Mouse (Mus musculus) heart, embryonic 12.5 days (tissue): Measurements from ENCODE around the gene Gm10203. TPM values are rescaled to one million over a fixed set of nuclear protein-coding genes. Genes with fewer than 3 reads are reported as not detected.

Experiments used
- ATAC-seq: fragments of 200-750 bp; cut with Nextera tagmentation; 2 replicates; pipeline ENCODE4 v1.8.0; 2017; ENCODE audit warnings: moderate TSS enrichment, moderate library complexity; ENCODE audit not compliant: insufficient number of reproducible peaks, low FRiP score
- H3K27ac ChIP-seq: fragments of 300-500 bp; sonication (generic); 2 replicates; pipeline ENCODE4 v1.5.1; 2016; ENCODE audit warnings: mild to moderate bottlenecking, moderate library complexity; ENCODE audit not compliant: poor library complexity, severe bottlenecking
- H3K27me3 ChIP-seq: fragments of 300-500 bp; sonication (generic); replicated peaks from 2 replicates; pipeline ENCODE4 v1.6.1; 2016; ENCODE audit warnings: mild to moderate bottlenecking, moderate library complexity
- H3K36me3 ChIP-seq: fragments of 300-500 bp; sonication (generic); 2 replicates; pipeline ENCODE4 v1.6.1; 2016; ENCODE audit warnings: mild to moderate bottlenecking, moderate library complexity
- H3K4me1 ChIP-seq: fragments of 300-500 bp; sonication (generic); replicated peaks from 2 replicates; pipeline ENCODE4 v1.6.1; 2016; ENCODE audit warnings: mild to moderate bottlenecking
- H3K4me2 ChIP-seq: fragments of 300-500 bp; sonication (generic); 2 replicates; pipeline ENCODE4 v1.6.1; 2016; ENCODE audit warnings: mild to moderate bottlenecking, moderate library complexity
- H3K4me3 ChIP-seq: fragments of 300-500 bp; sonication (generic); 2 replicates; pipeline ENCODE4 v1.5.1; 2016; ENCODE audit warnings: mild to moderate bottlenecking
- H3K9ac ChIP-seq: fragments of 300-500 bp; sonication (generic); 2 replicates; pipeline ENCODE4 v1.6.1; 2016; ENCODE audit warnings: mild to moderate bottlenecking, moderate library complexity
- H3K9me3 ChIP-seq: fragments of 300-500 bp; sonication (generic); replicated peaks from 2 replicates; pipeline ENCODE4 v1.6.1; 2016; ENCODE audit warnings: mild to moderate bottlenecking, moderate library complexity
- WGBS: fragments of 180-500 bp; shearing (Covaris S2); methylation state at CpG from one replicate; pipeline ENCODE4 v1.1.7; 2016; 5-methylcytosine and 5-hydroxymethylcytosine counted together
- polyA plus RNA-seq: library from polyadenylated mRNA; unstranded; fragments of >200 nt; fragmentation: Nextera tagmentation; extraction: Ambion mirVana; gene quantifications from 2 replicates; pipeline ENCODE4 v1.2.1, GENCODE M21; 2016

Gene Gm10203
- polyA plus RNA-seq, 1 experiment from 2014 or later = not detected

- H3K9ac ChIP-seq = no peak overlapping the region
- peak overlapping the region; percentile 60; the same call in 1 of the 2 replicates for H3K27ac ChIP-seq
- peak; percentile 49; the same call in 1 of the 2 replicates for ATAC-seq
- H3K4me2 ChIP-seq = no peak overlapping the region
- H3K9me3 ChIP-seq = no peaks in the 10 kb centered on the region
- no peaks in the 10 kb centered on the region for H3K36me3 ChIP-seq
- H3K4me3 ChIP-seq = no peak overlapping the region
- peaks cover 19% of the 10 kb centered on the region for H3K4me1 ChIP-seq
- 37% methylated on average over 6 of the region's 6 CpGs for WGBS
- H3K27me3 ChIP-seq = no peaks in the 10 kb centered on the region
Observed at GRCm38 (mm10) chr6:149135631-149136030, 5.7 kb downstream of the Gm10203 start.

GRCm38 (mm10) chr6:149137936-149138335 lies 8.0 kb downstream of the Gm10203 start:
- Histone ChIP-seq H3K9ac (no peak overlapping the region), H3K4me3 (no peak overlapping the region), H3K27me3 (no peaks in the 10 kb centered on the region), H3K4me1 (peaks cover 29% of the 10 kb centered on the region), H3K4me2 (no peak overlapping the region), H3K27ac (no peak overlapping the region), H3K36me3 (peaks cover 2% of the 10 kb centered on the region; the same call in 1 of the 2 replicates), H3K9me3 (no peaks in the 10 kb centered on the region)
- no peak for ATAC-seq
- WGBS = 60% methylated on average over 2 of the region's 2 CpGs

GRCm38 (mm10) chr6:149139011-149139410 lies 9.0 kb downstream of the Gm10203 start:
- Histone ChIP-seq H3K36me3 (peaks cover 6% of the 10 kb centered on the region), H3K9me3 (no peaks in the 10 kb centered on the region), H3K27ac (no peak overlapping the region), H3K4me2 (no peak overlapping the region), H3K27me3 (no peaks in the 10 kb centered on the region), H3K9ac (no peak overlapping the region), H3K4me3 (no peak overlapping the region), H3K4me1 (peaks cover 30% of the 10 kb centered on the region)
- ATAC-seq = no peak
- WGBS = 81% methylated on average over 3 of the region's 3 CpGs

- Histone ChIP-seq H3K4me3 (no peak within 1 kb of the TSS), H3K4me1 (peaks cover 26% of the 10 kb centered on the region), H3K27me3 (no peaks in the 10 kb centered on the region), H3K9ac (no peak within 1 kb of the TSS), H3K9me3 (no peaks in the 10 kb centered on the region), H3K36me3 (peaks cover 11% of the 10 kb centered on the region), H3K27ac (no peak within 1 kb of the TSS), H3K4me2 (no peak within 1 kb of the TSS)
- 78% methylated on average over 1 of the region's 1 CpGs for WGBS
- ATAC-seq = no peak
Observed at GRCm38 (mm10) chr6:149139471-149139870, 9.5 kb downstream of the Gm10203 start, which contains the start of gene Etfbkmt. TSS of gene Etfbkmt (plus strand) at chr6:149139849.

- WGBS = 5% methylated on average over 36 of the region's 36 CpGs
- H3K9me3 ChIP-seq = 0 out of 2 replicates have a peak, but pooled peaks cover 3% of the 10 kb centered on the region
- peak overlapping the region; percentile 71 for H3K9ac ChIP-seq
- H3K27ac ChIP-seq = peak overlapping the region; percentile 57
- peak overlapping the region; percentile 72 for H3K4me3 ChIP-seq
- H3K36me3 ChIP-seq = peaks cover 21% of the 10 kb centered on the region
- peaks cover 12% of the 10 kb centered on the region; the same call in 1 of the 2 replicates for H3K4me1 ChIP-seq
- H3K27me3 ChIP-seq = no peaks in the 10 kb centered on the region
- peak overlapping the region; percentile 87 for H3K4me2 ChIP-seq
- peak; percentile 98 for ATAC-seq
Observed at GRCm38 (mm10) chr6:149141393-149142173, 11.6 kb downstream of the Gm10203 start.

DNA sequence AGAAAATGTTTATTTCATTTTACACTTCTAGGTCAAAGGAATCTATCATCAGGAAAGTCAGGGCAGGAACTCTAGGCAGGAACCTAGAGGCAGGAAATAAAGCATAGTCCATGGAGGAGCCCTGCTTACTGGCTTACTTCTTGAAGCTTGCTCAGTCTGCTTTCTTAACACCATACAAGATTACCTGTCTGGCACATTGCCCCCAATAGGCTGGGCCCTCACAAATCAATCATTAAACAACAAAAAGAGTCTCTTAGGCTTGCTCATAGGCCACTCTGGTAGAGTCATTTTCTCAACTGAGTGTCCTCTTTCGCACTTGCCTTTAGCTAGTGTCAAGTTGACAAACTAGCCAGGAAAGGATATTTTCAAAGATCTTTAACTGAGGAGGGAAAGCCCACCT lies 15.2 kb downstream of the Gm10203 start:
- no peak overlapping the region for H3K27ac ChIP-seq
- H3K9me3 ChIP-seq = 0 out of 2 replicates have a peak, but pooled peaks cover 3% of the 10 kb centered on the region
- H3K36me3 ChIP-seq = peaks cover 24% of the 10 kb centered on the region
- no peaks in the 10 kb centered on the region for H3K27me3 ChIP-seq
- peaks cover 12% of the 10 kb centered on the region; the same call in 1 of the 2 replicates for H3K4me1 ChIP-seq
- H3K4me3 ChIP-seq = no peak overlapping the region
- no peak overlapping the region for H3K4me2 ChIP-seq
- 95% methylated on average over 1 of the region's 1 CpGs for WGBS
- H3K9ac ChIP-seq = no peak overlapping the region
- no peak for ATAC-seq

DNA sequence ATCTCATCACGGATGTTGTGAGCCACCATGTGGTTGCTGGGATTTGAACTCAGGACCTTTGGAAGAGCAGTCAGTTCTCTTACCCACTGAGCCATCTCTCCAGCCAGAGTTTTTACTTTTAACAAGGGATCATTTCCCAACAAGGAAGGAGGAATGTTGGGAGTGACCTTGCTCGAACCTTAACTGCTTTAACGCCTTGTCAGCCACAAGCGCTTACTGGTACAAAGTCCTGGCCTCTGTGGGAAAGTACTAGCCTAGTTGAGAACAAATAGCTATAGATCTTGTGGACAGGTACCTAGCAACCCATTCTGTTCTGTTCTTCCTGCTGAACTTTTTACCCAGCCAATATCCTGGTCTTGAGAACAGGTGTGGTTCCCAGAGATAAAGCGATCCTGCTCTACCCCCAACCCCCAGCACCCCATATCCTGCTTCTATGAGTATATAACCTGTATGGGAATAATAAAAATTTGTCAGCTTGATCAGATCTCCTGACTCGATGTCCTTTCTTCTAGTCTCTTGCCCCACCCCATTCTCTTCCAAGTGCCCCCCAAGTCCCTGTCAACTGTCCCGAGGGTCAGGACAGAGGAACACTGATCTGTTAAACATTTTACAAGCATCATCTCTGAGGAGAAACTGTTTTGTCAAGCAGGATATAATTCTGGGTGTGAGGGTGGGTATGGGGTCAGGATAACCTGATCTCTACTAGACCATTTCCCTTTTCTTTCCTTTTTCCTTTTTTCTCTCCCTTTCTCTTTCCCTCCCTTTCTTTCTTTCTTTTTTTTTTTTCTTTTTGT lies 18.7 kb downstream of the Gm10203 start:
- WGBS = 80% methylated on average over 7 of the region's 7 CpGs
- Histone ChIP-seq H3K27ac (no peak overlapping the region), H3K36me3 (peaks cover 33% of the 10 kb centered on the region), H3K9me3 (0 out of 2 replicates have a peak, but pooled peaks cover 3% of the 10 kb centered on the region), H3K4me1 (no peaks in the 10 kb centered on the region; the same call in 1 of the 2 replicates), H3K4me3 (no peak overlapping the region), H3K9ac (no peak overlapping the region), H3K4me2 (no peak overlapping the region), H3K27me3 (no peaks in the 10 kb centered on the region)
- no peak for ATAC-seq

DNA sequence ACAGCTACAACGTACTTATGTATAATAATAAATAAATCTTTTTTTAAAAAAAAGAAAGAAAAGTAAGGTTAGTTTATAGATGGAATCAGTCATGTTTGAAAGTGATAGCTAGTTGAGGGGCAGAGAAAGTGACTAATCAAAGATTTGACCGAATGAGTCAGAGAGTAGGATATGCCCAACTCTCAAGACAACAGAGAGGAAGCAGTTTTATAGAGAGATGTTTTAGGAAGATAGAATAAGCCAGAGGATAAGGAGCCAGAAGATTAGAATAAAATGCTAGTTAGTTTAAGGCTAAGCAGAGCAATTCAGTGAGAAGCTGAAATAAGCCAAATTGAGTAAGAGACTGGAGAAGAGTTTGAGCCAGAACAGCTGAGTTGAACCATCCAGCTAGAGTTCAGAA lies 22.1 kb downstream of the Gm10203 start:
- Histone ChIP-seq H3K9ac (no peak overlapping the region), H3K27ac (no peak overlapping the region), H3K36me3 (peaks cover 27% of the 10 kb centered on the region), H3K4me1 (peaks cover 13% of the 10 kb centered on the region), H3K9me3 (no peaks in the 10 kb centered on the region), H3K27me3 (no peaks in the 10 kb centered on the region), H3K4me2 (no peak overlapping the region), H3K4me3 (no peak overlapping the region)
- no peak for ATAC-seq
- 92% methylated on average over 2 of the region's 2 CpGs for WGBS

DNA sequence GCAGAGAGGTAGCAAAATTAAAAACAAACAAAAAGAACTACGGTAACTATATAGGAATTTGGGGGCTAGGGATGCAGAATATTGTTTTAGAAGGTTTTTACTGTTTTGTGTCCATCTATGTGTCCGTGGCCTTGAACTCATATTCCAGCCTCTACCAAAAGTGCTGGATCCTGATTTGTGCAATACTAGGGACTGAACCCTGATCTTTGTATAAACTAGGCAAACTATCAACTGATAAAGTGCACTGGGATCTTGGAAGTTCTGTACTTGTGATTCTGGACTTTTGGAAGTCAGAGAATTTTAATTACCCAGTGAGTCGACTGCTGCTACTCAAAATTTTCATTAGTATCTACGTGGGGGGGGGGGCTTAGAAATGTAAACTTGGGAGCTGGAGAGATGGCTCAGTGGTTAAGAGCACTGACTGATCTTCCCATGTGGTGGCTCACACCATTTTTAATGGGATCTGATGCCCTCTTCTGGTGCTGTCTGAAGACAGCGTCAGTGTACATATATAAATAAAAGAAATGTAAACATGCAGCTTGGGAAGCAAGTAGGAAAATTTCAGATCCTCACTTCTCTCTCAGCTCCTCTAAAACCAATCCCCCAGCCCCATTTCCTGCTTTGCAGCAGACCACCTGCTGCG lies 23.6 kb downstream of the Gm10203 start:
- H3K36me3 ChIP-seq = peaks cover 34% of the 10 kb centered on the region
- no peak overlapping the region for H3K4me3 ChIP-seq
- peaks cover 13% of the 10 kb centered on the region for H3K4me1 ChIP-seq
- peak overlapping the region; percentile 67 for H3K27ac ChIP-seq
- 31% methylated on average over 6 of the region's 6 CpGs for WGBS
- H3K9me3 ChIP-seq = no peaks in the 10 kb centered on the region
- H3K4me2 ChIP-seq = peak overlapping the region; percentile 12; the same call in 1 of the 2 replicates
- no peak overlapping the region for H3K9ac ChIP-seq
- no peaks in the 10 kb centered on the region for H3K27me3 ChIP-seq
- no peak for ATAC-seq

DNA sequence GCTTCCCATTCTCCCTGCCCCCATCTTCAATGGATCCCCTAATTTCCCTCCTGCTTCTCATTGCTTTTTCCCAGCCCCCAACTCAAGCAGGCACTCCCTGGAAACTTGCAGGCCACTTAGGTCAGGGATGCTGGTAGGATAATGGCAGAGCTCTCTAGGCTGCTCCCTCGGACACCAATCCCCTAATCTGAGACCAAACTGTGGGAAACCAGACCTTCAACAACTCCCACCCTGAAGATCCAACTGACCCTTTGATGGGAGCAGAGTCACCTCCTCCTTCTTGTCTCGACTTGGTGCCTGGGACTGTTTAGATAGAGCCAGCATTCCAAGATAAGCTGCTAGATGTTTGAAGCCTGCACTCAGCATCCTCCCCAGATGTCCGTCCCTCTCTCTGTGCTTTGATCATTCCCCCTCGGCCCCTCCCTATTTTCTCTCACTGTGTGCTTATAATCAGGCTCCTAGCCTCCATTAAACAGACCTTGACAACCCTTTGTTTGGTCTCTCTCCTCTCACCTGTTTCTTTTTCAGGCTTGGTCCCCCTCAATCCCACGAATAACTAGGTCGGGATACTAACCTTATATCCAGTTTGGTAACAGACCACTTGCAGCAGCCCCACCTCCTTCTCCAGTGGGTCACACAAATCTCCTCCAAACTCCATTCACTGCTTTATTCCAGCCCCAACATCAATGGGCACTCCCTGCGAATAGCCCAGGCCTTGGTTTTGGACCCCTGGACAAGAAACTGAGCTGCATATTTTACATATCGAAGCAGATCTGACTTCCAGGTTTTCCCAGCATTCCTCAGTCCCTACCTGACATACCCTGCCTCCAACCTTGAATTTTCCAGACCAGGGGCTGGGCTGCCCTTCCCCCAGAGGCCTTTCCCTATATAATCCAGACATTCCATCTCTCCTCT lies 24.4 kb downstream of the Gm10203 start:
- peak overlapping the region; percentile 67 for H3K27ac ChIP-seq
- peaks cover 13% of the 10 kb centered on the region for H3K4me1 ChIP-seq
- 16% methylated on average over 8 of the region's 8 CpGs for WGBS
- H3K4me2 ChIP-seq = peak overlapping the region; percentile 12; the same call in 1 of the 2 replicates
- no peaks in the 10 kb centered on the region for H3K9me3 ChIP-seq
- H3K36me3 ChIP-seq = peaks cover 38% of the 10 kb centered on the region
- no peaks in the 10 kb centered on the region for H3K27me3 ChIP-seq
- no peak overlapping the region for H3K9ac ChIP-seq
- no peak overlapping the region for H3K4me3 ChIP-seq
- peak; percentile 45; the same call in 1 of the 2 replicates for ATAC-seq
